Mouse (Mus musculus) midbrain, postnatal 0 days (tissue): ENCODE data around the gene Rnls. TPM values are rescaled to one million over a fixed set of nuclear protein-coding genes. Genes with fewer than 3 reads are reported as not detected.

Source experiments
- ATAC-seq: fragments of 200-750 bp; cut with Nextera tagmentation; 2 replicates; pipeline ENCODE4 v1.8.0; 2017; ENCODE audit warnings: moderate number of reproducible peaks, mild to moderate bottlenecking, moderate TSS enrichment, moderate library complexity; ENCODE audit not compliant: low FRiP score
- DNase-seq: peaks from one replicate; pipeline ENCODE4 v3.0.0-alpha.2; 2015; ENCODE audit warnings: low spot score
- H3K27ac ChIP-seq: fragments of 300-500 bp; sonication (generic); 2 replicates; pipeline ENCODE4 v1.5.1; 2014; ENCODE audit warnings: low read depth, mild to moderate bottlenecking, low read length, mixed read lengths
- H3K27me3 ChIP-seq: fragments of 300-500 bp; sonication (generic); 2 replicates; pipeline ENCODE4 v1.6.1; 2014; ENCODE audit warnings: low read length, control low read depth, mixed read lengths; ENCODE audit not compliant: insufficient read depth
- H3K36me3 ChIP-seq: fragments of 300-500 bp; sonication (generic); 2 replicates; pipeline ENCODE4 v1.6.1; 2014; ENCODE audit warnings: low read length, control low read depth, mixed read lengths; ENCODE audit not compliant: insufficient read depth
- H3K4me1 ChIP-seq: fragments of 300-500 bp; sonication (generic); 2 replicates; pipeline ENCODE4 v1.6.1; 2014; ENCODE audit warnings: mild to moderate bottlenecking, control low read depth, antibody characterized with exemption, low read length, mixed read lengths; ENCODE audit not compliant: insufficient read depth
- H3K4me2 ChIP-seq: fragments of 300-500 bp; sonication (generic); 2 replicates; pipeline ENCODE4 v1.6.1; 2014; ENCODE audit warnings: low read depth, mild to moderate bottlenecking, low read length, mixed read lengths; ENCODE audit not compliant: poor library complexity, severe bottlenecking
- H3K4me3 ChIP-seq: fragments of 300-500 bp; sonication (generic); 2 replicates; pipeline ENCODE4 v1.5.1; 2014; ENCODE audit warnings: low read depth, mild to moderate bottlenecking, low read length, moderate library complexity
- H3K9ac ChIP-seq: fragments of 300-500 bp; sonication (generic); replicated peaks from 2 replicates; pipeline ENCODE4 v1.6.1; 2014; ENCODE audit warnings: mild to moderate bottlenecking, low read length, moderate library complexity, mixed read lengths; ENCODE audit not compliant: poor library complexity, severe bottlenecking
- H3K9me3 ChIP-seq: fragments of 300-500 bp; sonication (generic); 2 replicates; pipeline ENCODE4 v1.6.1; 2016; ENCODE audit warnings: low read length, control low read depth
- CTCF ChIP-seq: IDR thresholded peaks from 2 replicates; pipeline ENCODE4 v1.5.1; 2016; ENCODE audit warnings: antibody characterized with exemption, mild to moderate bottlenecking
- WGBS: fragments of 180-500 bp; shearing (Covaris S2); extraction: QIAGEN DNeasy Blood & Tissue Kit; methylation state at CpG from one replicate; pipeline ENCODE4 v1.1.7; 2014; 5-methylcytosine and 5-hydroxymethylcytosine counted together
- polyA plus RNA-seq: library from polyadenylated mRNA; unstranded; fragments of >200 nt; fragmentation: Nextera tagmentation; extraction: Ambion mirVana; gene quantifications from 2 replicates; pipeline ENCODE4 v1.2.1, GENCODE M21; 2015
- total RNA-seq: library from RNA; depleted of rRNA; stranded (reverse); fragments of >200 nt; gene quantifications from 2 replicates; pipeline ENCODE4 v1.2.3, GENCODE M21; 2014

The Rnls gene
- total and polyA plus RNA-seq, 2 experiments from 2014 or later, result 3.1 to 10.7 TPM

- Histone ChIP-seq H3K27ac (no peak overlapping the region), H3K9me3 (no peaks in the 10 kb centered on the region), H3K27me3 (no peaks in the 10 kb centered on the region), H3K36me3 (no peaks in the 10 kb centered on the region), H3K9ac (no peak overlapping the region), H3K4me3 (no peak overlapping the region), H3K4me2 (no peak overlapping the region), H3K4me1 (no peaks in the 10 kb centered on the region)
- ATAC-seq (no peak), DNase-seq (no peak)
- TF ChIP-seq CTCF, result peak; percentile 36; the same call in 1 of the 2 replicates
- 82% methylated on average over 6 of the region's 6 CpGs for WGBS
Measured at GRCm38 (mm10) chr19:33202422-33202821, 189.7 kb downstream of the Rnls start.

- 80% methylated on average over 4 of the region's 4 CpGs for WGBS
- no peak for ATAC-seq
- H3K36me3 ChIP-seq, result no peaks in the 10 kb centered on the region
- H3K9ac ChIP-seq, result no peak overlapping the region
- no peaks in the 10 kb centered on the region for H3K4me1 ChIP-seq
- no peaks in the 10 kb centered on the region for H3K27me3 ChIP-seq
- H3K9me3 ChIP-seq, result no peaks in the 10 kb centered on the region
- no peak for TF ChIP-seq CTCF
- no peak overlapping the region for H3K4me3 ChIP-seq
- DNase-seq, result no peak
- no peak overlapping the region for H3K4me2 ChIP-seq
- H3K27ac ChIP-seq, result no peak overlapping the region
Measured at GRCm38 (mm10) chr19:33201181-33201580, 190.9 kb downstream of the Rnls start.

GRCm38 (mm10) chr19:33192064-33192463, 200.0 kb downstream of the Rnls start:
- H3K4me1 ChIP-seq, result no peaks in the 10 kb centered on the region
- no peak overlapping the region for H3K4me2 ChIP-seq
- no peak for DNase-seq
- no peak for TF ChIP-seq CTCF
- H3K4me3 ChIP-seq, result no peak overlapping the region
- H3K27me3 ChIP-seq, result no peaks in the 10 kb centered on the region
- 0 out of 2 replicates have a peak, but pooled peaks have one; percentile 27 for ATAC-seq
- no peaks in the 10 kb centered on the region for H3K9me3 ChIP-seq
- no peak overlapping the region for H3K9ac ChIP-seq
- H3K36me3 ChIP-seq, result no peaks in the 10 kb centered on the region
- 44% methylated on average over 2 of the region's 2 CpGs for WGBS
- no peak overlapping the region for H3K27ac ChIP-seq

GRCm38 (mm10) chr19:33188766-33189165, 203.3 kb downstream of the Rnls start:
- Histone ChIP-seq H3K9ac (no peak overlapping the region), H3K27ac (no peak overlapping the region), H3K9me3 (no peaks in the 10 kb centered on the region), H3K27me3 (no peaks in the 10 kb centered on the region), H3K4me1 (no peaks in the 10 kb centered on the region), H3K4me3 (no peak overlapping the region), H3K4me2 (no peak overlapping the region), H3K36me3 (no peaks in the 10 kb centered on the region)
- DNase-seq (no peak), ATAC-seq (no peak)
- TF ChIP-seq CTCF, result no peak
- WGBS, result 78% methylated on average over 1 of the region's 1 CpGs

- H3K36me3 ChIP-seq, result no peaks in the 10 kb centered on the region
- DNase-seq, result no peak
- WGBS, result 59% methylated on average over 5 of the region's 5 CpGs
- no peak overlapping the region for H3K9ac ChIP-seq
- no peaks in the 10 kb centered on the region for H3K27me3 ChIP-seq
- no peak overlapping the region for H3K27ac ChIP-seq
- no peak for ATAC-seq
- no peaks in the 10 kb centered on the region for H3K4me1 ChIP-seq
- TF ChIP-seq CTCF, result no peak
- H3K9me3 ChIP-seq, result no peaks in the 10 kb centered on the region
- H3K4me3 ChIP-seq, result no peak overlapping the region
- H3K4me2 ChIP-seq, result no peak overlapping the region
Measured at GRCm38 (mm10) chr19:33179595-33179994, 212.5 kb downstream of the Rnls start.

GRCm38 (mm10) chr19:33178866-33179265, 213.2 kb downstream of the Rnls start:
- no peaks in the 10 kb centered on the region for H3K27me3 ChIP-seq
- no peak overlapping the region for H3K9ac ChIP-seq
- no peak for TF ChIP-seq CTCF
- no peak overlapping the region for H3K4me3 ChIP-seq
- WGBS, result 45% methylated on average over 3 of the region's 3 CpGs
- no peak overlapping the region for H3K27ac ChIP-seq
- DNase-seq (no peak), ATAC-seq (no peak)
- no peaks in the 10 kb centered on the region for H3K36me3 ChIP-seq
- H3K4me1 ChIP-seq, result no peaks in the 10 kb centered on the region
- no peak overlapping the region for H3K4me2 ChIP-seq
- no peaks in the 10 kb centered on the region for H3K9me3 ChIP-seq
